Mouse (Mus musculus) forebrain, embryonic 10.5 days (tissue): ENCODE measurements at regions not wholly inside any gene's neighbourhood (a gene's known extent, or its start where the extent isn't known, plus 50 kb on each side); places are given as distances from the start of the nearest gene placed in this dataset.

ENCODE experiments used
- DNase-seq: peaks from one replicate; pipeline ENCODE4 v3.0.0-alpha.2; 2017; ENCODE audit warnings: low spot score; ENCODE audit errors: extremely low spot score
- H3K27ac ChIP-seq: fragments of 300-500 bp; sonication (generic); 2 replicates; pipeline ENCODE4 v1.5.1; 2016; ENCODE audit warnings: mild to moderate bottlenecking
- H3K27me3 ChIP-seq: fragments of 300-500 bp; sonication (generic); 2 replicates; pipeline ENCODE4 v1.6.1; 2016; ENCODE audit warnings: mild to moderate bottlenecking; ENCODE audit not compliant: poor library complexity, severe bottlenecking
- H3K36me3 ChIP-seq: fragments of 300-500 bp; sonication (generic); replicated peaks from 2 replicates; pipeline ENCODE4 v1.6.1; 2016; ENCODE audit warnings: mild to moderate bottlenecking, moderate library complexity
- H3K4me1 ChIP-seq: fragments of 300-500 bp; sonication (generic); 2 replicates; pipeline ENCODE4 v1.6.1; 2016
- H3K4me3 ChIP-seq: fragments of 300-500 bp; sonication (generic); 2 replicates; pipeline ENCODE4 v1.5.1; 2016; ENCODE audit warnings: mild to moderate bottlenecking, moderate library complexity
- H3K9me3 ChIP-seq: fragments of 300-500 bp; sonication (generic); 2 replicates; pipeline ENCODE4 v1.6.1; 2016; ENCODE audit warnings: mild to moderate bottlenecking, moderate library complexity
- WGBS: fragments of 180-500 bp; shearing (Covaris S2); methylation state at CpG from one replicate; pipeline ENCODE4 v1.1.7; 2016; 5-methylcytosine and 5-hydroxymethylcytosine counted together

DNA sequence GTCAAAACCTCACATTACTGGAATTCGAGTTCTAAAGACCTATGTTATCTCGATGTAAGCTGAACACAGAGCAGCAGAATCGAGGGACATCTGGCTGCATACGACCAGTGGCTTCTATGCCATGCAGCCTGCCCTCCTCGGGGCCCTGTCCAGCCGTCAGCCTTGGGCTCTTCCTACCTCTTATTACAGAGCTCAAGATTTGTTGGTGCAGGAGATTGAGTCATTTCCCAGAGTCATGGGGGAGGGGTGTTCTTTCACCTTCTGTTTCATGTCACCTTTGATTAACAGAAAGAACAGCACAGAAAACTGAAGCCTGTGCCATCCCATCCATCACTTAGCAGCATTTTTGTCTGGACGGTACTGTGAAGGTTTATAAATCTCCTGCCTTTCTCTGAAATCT is 52.1 kb downstream of the Sst start:
- H3K4me1 ChIP-seq: peaks cover 10% of the 10 kb centered on the region
- H3K27ac ChIP-seq: no peak overlapping the region
- DNase-seq: no peak
- 76% methylated on average over 7 of the region's 7 CpGs for WGBS
- no peaks in the 10 kb centered on the region for H3K9me3 ChIP-seq
- no peaks in the 10 kb centered on the region for H3K36me3 ChIP-seq
- H3K4me3 ChIP-seq: no peak overlapping the region
- H3K27me3 ChIP-seq: peaks cover 75% of the 10 kb centered on the region

DNA sequence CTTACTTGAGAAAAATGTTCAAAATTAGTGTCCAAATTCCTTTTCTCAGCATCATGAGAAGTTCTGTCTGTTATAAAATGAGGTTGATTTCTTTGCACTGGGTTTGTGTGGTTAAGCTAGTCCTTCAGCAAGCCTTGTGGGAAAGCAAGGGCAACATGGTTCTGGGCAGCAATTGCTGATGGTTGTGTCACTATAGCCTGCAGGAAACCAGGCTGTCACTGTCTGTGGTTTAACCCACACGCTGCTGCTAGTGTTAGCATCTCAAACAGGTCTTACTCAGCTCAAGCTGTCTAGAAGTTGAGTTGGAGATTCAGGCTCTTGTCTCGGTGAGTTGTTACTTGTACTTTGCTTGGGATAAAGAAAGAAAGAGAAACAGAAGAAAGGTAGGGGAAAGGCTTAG is 52.6 kb downstream of the Sst start:
- H3K27me3 ChIP-seq: peaks cover 69% of the 10 kb centered on the region
- H3K9me3 ChIP-seq: no peaks in the 10 kb centered on the region
- no peak overlapping the region for H3K4me3 ChIP-seq
- peaks cover 11% of the 10 kb centered on the region for H3K4me1 ChIP-seq
- 82% methylated on average over 2 of the region's 2 CpGs for WGBS
- H3K36me3 ChIP-seq: no peaks in the 10 kb centered on the region
- no peak for DNase-seq
- H3K27ac ChIP-seq: no peak overlapping the region

DNA sequence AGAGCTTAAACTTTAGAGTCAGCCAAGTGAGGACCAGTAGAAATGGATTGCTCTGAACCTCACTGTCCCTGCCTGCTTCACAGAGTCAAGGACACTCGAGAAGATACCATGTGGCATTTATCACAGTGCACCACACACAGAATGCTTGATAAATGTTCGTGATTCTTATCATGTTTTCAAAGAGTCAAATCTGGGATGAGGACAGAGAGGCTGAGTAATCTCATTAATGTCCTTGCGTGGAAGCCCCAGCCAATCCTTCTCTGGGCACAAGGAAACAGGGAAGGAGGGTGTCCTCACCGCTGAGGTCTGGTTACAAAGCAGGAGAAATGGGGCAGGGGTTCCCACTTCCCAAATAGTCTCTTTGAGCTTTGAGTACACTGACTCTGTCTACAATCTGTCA is 55.8 kb downstream of the Sst start:
- Histone ChIP-seq H3K4me1 (peaks cover 3% of the 10 kb centered on the region), H3K27ac (no peak overlapping the region), H3K4me3 (no peak overlapping the region), H3K36me3 (no peaks in the 10 kb centered on the region), H3K9me3 (no peaks in the 10 kb centered on the region), H3K27me3 (peaks cover 41% of the 10 kb centered on the region)
- no peak for DNase-seq
- WGBS: 79% methylated on average over 4 of the region's 4 CpGs

DNA sequence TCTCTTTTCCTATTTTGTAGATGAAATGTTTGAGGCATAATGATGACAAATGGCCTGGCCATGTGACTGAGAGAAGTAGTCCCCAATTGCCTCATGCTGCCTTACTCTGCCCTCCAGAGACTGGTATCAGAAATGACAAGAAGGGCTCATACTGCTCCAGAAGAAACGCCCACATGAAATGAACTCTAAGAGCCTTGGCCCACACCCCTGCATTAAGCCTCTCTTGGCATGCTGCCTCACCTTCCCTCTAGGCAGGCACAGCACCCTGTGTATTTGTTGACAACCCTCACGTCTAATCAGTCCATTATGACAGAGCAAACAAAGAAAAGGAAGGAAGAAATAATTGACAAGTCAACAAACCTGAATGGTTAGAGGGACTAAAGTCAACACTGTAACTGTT is 57.2 kb downstream of the Sst start:
- Histone ChIP-seq H3K36me3 (no peaks in the 10 kb centered on the region), H3K9me3 (peaks cover 6% of the 10 kb centered on the region; the same call in 1 of the 2 replicates), H3K27ac (no peak overlapping the region), H3K4me1 (peaks cover 3% of the 10 kb centered on the region), H3K27me3 (peaks cover 27% of the 10 kb centered on the region), H3K4me3 (no peak overlapping the region)
- WGBS: 76% methylated on average over 2 of the region's 2 CpGs
- DNase-seq: no peak

DNA sequence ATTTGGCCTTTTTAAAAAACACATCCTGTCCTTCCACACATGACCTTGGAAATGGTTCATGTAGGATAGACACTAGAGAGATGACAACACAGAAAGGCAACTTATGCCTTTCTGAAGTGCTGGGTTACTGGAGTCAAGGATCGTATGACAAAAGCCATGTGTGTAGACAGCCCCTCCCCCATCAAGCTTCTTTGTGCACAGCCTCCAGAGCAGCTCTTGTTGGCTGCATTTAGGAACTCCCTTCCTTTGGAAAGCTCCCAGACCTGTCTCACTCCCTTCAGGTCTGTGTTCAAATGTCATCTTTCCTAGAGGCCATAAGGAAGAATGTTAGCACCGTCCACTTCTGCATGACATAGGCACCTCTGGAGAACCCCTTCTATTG is 57.7 kb downstream of the Sst start:
- Histone ChIP-seq H3K27ac (no peak overlapping the region), H3K27me3 (peaks cover 22% of the 10 kb centered on the region), H3K4me1 (peaks cover 8% of the 10 kb centered on the region), H3K4me3 (no peak overlapping the region), H3K9me3 (peaks cover 6% of the 10 kb centered on the region; the same call in 1 of the 2 replicates), H3K36me3 (no peaks in the 10 kb centered on the region)
- DNase-seq: no peak
- 89% methylated on average over 2 of the region's 2 CpGs for WGBS

DNA sequence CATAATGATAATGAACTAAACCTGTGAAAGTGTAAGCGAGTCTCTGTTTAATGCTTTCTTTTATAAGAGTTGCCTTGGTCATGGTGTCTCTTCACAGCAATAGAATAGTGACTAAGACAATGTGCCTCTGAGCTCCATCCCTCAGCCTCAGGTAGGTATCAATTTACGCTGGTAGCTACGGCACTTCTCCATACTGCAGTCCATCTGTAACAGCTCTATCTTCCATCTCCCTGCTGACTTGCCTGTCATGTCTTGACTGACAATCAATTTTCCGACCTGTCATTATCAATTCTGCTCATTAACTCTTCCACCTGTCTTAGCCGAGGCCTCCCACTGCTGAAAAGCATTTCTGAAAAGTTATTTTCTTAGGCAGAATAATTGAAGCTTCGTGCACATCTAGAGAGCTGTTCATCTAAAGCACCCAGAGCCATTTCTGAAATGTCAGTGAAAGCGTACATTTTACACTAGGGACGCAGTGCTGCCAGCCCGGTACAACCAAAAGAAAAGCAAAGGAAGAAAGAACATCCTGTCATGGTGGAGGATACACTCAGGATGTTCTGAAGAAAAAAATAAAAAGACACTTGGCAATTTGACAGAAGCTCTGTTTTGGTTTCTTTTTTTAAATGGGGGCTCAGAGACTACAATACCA is 58.2 kb downstream of the Sst start:
- peaks cover 16% of the 10 kb centered on the region for H3K27me3 ChIP-seq
- H3K4me1 ChIP-seq: peaks cover 12% of the 10 kb centered on the region
- H3K27ac ChIP-seq: no peak overlapping the region
- no peak for DNase-seq
- H3K4me3 ChIP-seq: no peak overlapping the region
- 86% methylated on average over 9 of the region's 9 CpGs for WGBS
- H3K36me3 ChIP-seq: no peaks in the 10 kb centered on the region
- peaks cover 6% of the 10 kb centered on the region; the same call in 1 of the 2 replicates for H3K9me3 ChIP-seq

DNA sequence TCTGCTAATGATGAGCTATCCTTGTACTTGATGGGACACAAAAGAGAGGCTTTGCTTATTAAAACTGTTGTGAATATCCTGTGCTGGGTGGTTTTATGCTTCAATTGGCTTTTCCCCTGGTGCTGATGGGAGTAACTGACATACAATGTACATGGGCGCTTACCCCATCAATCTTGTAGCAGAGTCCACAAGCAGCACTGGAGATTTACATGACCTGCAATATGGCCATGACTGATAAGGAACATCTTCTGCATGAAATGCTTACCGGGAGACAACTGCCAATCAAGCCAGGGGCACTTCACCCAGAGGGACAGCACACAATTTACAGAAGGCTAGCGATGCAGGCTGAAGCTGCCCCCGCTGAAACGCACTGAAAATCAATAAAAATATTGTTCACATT is 65.1 kb downstream of the Sst start:
- Histone ChIP-seq H3K4me1 (peaks cover 8% of the 10 kb centered on the region; the same call in 1 of the 2 replicates), H3K4me3 (no peak overlapping the region), H3K27ac (no peak overlapping the region), H3K27me3 (no peaks in the 10 kb centered on the region), H3K36me3 (no peaks in the 10 kb centered on the region), H3K9me3 (peaks cover 6% of the 10 kb centered on the region; the same call in 1 of the 2 replicates)
- WGBS: 89% methylated on average over 5 of the region's 5 CpGs
- no peak for DNase-seq

DNA sequence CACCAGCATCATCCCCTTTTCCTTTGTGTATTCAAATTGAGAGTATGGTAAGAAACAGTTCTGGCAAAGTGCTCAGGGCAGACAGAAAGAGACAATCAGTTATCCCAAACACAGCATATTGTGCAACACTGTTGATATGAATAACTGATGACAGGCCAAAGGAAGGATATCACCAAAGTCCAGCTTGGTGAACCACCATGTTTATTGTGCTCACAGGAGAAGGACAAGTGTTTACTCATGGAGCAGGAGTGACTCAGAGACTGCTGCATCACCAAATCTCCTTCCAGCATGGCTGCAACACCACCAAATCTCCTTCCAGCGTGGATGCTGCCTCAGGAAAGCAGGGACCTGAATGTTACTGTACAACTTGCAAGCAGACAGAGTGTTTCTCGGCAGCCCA is 105.5 kb downstream of the Sst start:
- DNase-seq: no peak
- H3K4me3 ChIP-seq: no peak overlapping the region
- no peaks in the 10 kb centered on the region for H3K9me3 ChIP-seq
- H3K36me3 ChIP-seq: no peaks in the 10 kb centered on the region
- 0 out of 2 replicates have a peak, but pooled peaks cover 5% of the 10 kb centered on the region for H3K4me1 ChIP-seq
- H3K27me3 ChIP-seq: no peaks in the 10 kb centered on the region
- WGBS: 88% methylated on average over 2 of the region's 2 CpGs
- H3K27ac ChIP-seq: no peak overlapping the region

DNA sequence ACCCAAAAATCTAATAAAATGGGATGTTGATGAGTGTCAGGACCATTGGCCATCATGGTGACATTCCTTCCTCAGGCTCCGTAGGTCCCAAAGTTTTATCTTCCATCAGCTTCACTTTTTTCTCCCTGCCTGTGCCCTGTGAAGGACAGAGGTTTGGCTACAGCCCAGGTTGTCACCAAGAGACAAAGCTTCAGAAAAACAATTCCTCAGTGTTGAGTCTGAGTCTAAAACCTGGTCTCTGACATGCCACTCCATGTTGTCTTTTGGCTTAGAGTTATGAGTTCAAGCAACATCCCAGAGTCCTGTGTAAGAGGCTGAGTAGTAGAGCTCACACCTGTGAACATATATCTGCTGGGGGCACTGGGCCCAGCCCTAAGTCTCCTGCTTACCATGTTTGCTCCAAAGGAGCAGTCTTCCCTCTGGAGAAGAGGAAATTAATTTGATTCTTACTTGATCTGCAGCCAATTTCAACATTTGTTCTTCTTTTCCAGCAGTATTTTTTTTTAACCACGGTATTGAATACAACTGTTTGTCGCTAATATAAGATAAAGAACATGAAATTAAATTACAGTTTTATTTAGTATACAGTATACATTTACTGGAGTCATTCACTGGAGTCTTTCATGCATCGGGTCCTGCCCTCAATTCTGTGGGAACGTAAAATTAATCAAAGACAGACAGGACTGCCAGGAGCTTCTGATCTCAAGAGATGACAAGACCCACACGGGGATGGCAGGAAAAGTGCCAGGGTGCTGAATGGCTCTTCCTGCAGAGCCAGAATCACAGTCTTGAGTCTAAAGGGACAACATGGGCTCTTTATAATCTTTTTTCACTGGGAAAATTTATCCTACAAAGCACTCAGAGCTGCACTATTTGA is 106.5 kb downstream of the Sst start:
- Histone ChIP-seq H3K4me3 (no peak overlapping the region), H3K36me3 (no peaks in the 10 kb centered on the region), H3K4me1 (0 out of 2 replicates have a peak, but pooled peaks cover 5% of the 10 kb centered on the region), H3K27ac (no peak overlapping the region), H3K27me3 (no peaks in the 10 kb centered on the region), H3K9me3 (no peaks in the 10 kb centered on the region)
- 87% methylated on average over 6 of the region's 6 CpGs for WGBS
- DNase-seq: no peak

DNA sequence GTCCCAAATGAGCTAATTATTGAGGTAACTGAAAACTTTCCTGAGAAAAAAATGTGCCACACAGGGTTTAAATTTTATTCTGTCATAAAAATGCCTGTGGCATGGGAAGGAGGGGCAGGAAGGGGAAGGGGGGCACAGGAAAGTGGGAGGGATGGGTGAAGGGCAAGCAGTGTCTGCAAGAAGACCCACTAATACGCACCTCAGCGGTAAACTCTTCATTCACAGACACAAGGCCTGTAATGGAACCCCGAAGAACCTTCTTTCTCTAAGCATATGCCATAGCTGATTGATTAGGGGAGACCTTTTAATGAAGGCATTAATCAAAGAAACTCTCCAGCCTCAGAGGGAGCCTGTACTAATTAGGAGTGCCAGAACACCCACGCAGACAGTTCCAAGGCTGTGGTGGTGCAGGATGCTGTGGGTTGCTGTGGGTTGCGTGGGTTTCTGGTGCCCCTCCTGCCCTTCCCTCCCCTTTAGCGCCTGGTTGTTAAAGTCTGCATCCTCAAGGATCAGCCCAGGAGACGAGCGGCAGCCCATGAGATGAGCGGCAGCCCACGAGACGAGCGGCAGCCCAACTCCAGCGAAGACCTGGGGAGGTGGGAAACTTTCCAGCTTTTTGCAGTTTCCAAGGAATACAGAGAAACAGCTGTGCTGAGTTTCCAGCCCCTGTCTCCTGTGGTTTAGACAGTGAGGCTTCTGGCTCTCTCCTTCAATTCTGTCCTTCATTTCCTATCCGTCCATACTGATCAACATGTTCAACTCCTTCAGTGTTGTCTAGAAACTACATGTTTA is 110.1 kb downstream of the Sst start:
- Histone ChIP-seq H3K27ac (no peak overlapping the region), H3K4me3 (no peak overlapping the region), H3K9me3 (no peaks in the 10 kb centered on the region), H3K36me3 (no peaks in the 10 kb centered on the region), H3K27me3 (no peaks in the 10 kb centered on the region), H3K4me1 (0 out of 2 replicates have a peak, but pooled peaks cover 5% of the 10 kb centered on the region)
- WGBS: 78% methylated on average over 14 of the region's 14 CpGs
- DNase-seq: no peak

DNA sequence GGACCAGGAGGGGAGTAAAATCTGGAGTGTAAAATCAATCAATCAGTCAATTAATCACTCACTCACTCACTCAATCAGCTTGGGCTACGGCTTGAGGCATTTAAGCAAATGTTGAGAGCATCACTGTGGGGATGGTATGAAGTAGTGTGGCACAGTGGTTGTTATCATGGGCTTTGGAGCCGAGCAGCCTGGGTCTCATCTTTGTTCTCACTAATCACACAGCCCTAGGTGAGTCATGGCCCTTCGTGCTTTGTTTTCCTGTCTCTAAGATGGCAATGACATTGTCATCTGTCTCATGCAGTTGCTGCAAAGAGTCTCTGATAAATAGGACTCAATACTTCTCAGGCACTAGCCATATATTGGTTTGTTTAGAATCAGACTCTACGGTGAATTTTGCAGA is 112.9 kb downstream of the Sst start:
- Histone ChIP-seq H3K36me3 (no peaks in the 10 kb centered on the region), H3K27ac (no peak overlapping the region), H3K4me3 (no peak overlapping the region), H3K9me3 (no peaks in the 10 kb centered on the region), H3K27me3 (no peaks in the 10 kb centered on the region), H3K4me1 (0 out of 2 replicates have a peak, but pooled peaks cover 5% of the 10 kb centered on the region)
- WGBS: 85% methylated on average over 4 of the region's 4 CpGs
- DNase-seq: no peak

DNA sequence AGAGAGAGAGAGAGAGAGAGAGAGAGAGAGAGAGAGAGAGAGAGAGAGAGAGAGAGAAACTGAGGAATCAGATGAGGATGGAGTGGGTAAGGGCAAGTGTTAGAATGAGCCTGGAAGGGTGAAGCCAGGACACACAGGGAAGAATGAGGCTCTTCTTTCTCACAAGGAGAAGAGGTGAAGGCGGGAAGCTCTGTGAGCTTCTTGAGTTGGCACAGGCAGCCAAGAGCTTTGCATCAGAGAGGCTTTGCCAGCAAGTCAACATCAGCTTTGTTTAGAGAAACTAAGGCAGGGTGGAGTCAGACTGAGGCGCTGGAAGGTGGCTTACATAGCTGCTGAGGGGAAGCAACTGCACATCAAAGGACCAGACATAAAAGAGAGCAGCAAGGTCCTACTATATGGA is 113.7 kb downstream of the Sst start:
- Histone ChIP-seq H3K4me3 (no peak overlapping the region), H3K9me3 (no peaks in the 10 kb centered on the region), H3K27ac (no peak overlapping the region), H3K4me1 (0 out of 2 replicates have a peak, but pooled peaks cover 5% of the 10 kb centered on the region), H3K27me3 (no peaks in the 10 kb centered on the region), H3K36me3 (no peaks in the 10 kb centered on the region)
- 62% methylated on average over 2 of the region's 2 CpGs for WGBS
- no peak for DNase-seq
